In the genomic region with DNA sequence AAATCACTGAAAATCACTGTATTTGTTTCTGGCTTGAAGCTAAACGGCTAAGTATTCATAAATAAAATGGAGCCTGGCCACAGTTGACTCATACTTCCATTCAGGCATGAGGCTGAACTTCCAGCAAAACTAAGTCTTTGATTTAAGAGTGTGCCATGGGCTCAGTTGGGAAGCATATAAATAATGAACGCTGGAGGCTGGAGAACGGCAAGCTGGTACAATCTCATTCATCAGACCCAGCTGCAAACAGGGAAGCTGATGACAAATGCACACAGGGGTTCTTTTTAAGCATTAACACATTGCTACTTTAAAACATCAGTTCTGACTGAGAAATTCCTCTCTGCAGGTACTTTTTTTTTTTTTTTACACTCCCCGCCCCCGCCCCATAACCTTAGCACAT, we compare ENCODE assay signal across 26 mouse cellular contexts. TPM values are rescaled to one million over a fixed set of nuclear protein-coding genes. Genes with fewer than 3 reads are reported as not detected.
A peak's percentile ranks its signal among the peaks of the same experiment; 100 is the strongest.
DNase-seq lines count a peak whose midpoint lies in the region; ATAC-seq lines count a peak whose summit lies in the region.
"Had no signal": no experiment of that assay in that cellular context is flagged by ENCODE, and none has a peak within 500 bp of the region (broad histone marks: within the 10 kb centered on the region; RNA-seq: fewer than 3 reads in every experiment).

No protein-coding gene starts in this region.

- no peaks in the 10 kb centered on the region for H3K27me3 ChIP-seq in hindbrain, embryonic 14.5 days (ENCODE audit: control insufficient read depth, insufficient read depth, low read length)
- H3K27me3 ChIP-seq in hindbrain, embryonic 11.5 days (ENCODE audit: control insufficient read depth, insufficient read depth, low read length), result no peaks in the 10 kb centered on the region
- no peaks in the 10 kb centered on the region for H3K27me3 ChIP-seq in limb, embryonic 11.5 days (ENCODE audit: control insufficient read depth, insufficient read depth, low read length)
- H3K27me3 ChIP-seq: forebrain, embryonic 15.5 days; heart, embryonic 13.5 days; limb, embryonic 15.5 days; Patski had no signal

- DNase-seq in hindbrain, embryonic 14.5 days (ENCODE audit: low spot score), result peak; percentile 40
- DNase-seq in hindbrain, embryonic 11.5 days (ENCODE audit: low spot score), result no peak
- DNase-seq in retina, embryonic 14.5 days (ENCODE audit: low spot score), result peak; percentile 34
- no peak for DNase-seq in retina, postnatal 1 day
- DNase-seq in limb, embryonic 11.5 days (ENCODE audit: low spot score), result peak; percentile 36
- DNase-seq in yolk sac, embryonic 10.5 days (ENCODE audit: low spot score), result no peak
- no peak for DNase-seq in kidney, postnatal 14 days
- DNase-seq: adrenal gland, postnatal 36 days; cerebellum, adult 11-12 months; cerebellum, postnatal 10 days; gastrocnemius, postnatal 14 days; kidney, adult 18-20 months; layer of hippocampus, adult 9-11 months; lung, embryonic 14.5 days; thymus, postnatal 4 days had no signal

- no peak for ATAC-seq in hindbrain, embryonic 14.5 days (ENCODE audit: low FRiP score)
- ATAC-seq in hindbrain, embryonic 11.5 days (ENCODE audit: low FRiP score), result no peak
- no peak for ATAC-seq in limb, embryonic 11.5 days (ENCODE audit: insufficient number of reproducible peaks, low FRiP score, low TSS enrichment, low read depth)
- ATAC-seq: CD4-positive, CD25-positive, alpha-beta regulatory T cell, adult 4 months; forebrain, embryonic 15.5 days; midbrain, embryonic 16.5 days; Patski had no signal

- 74% methylated on average over 5 of the region's 5 CpGs for WGBS in hindbrain, embryonic 14.5 days
- 75% methylated on average over 5 of the region's 5 CpGs for WGBS in hindbrain, embryonic 11.5 days
- 32% methylated on average over 5 of the region's 5 CpGs for WGBS in limb, embryonic 11.5 days

- no peak overlapping the region for H3K4me3 ChIP-seq in hindbrain, embryonic 14.5 days (replicated peaks; ENCODE audit: low read length)
- no peak overlapping the region for H3K4me3 ChIP-seq in hindbrain, embryonic 11.5 days (ENCODE audit: low read depth, low read length)
- H3K4me3 ChIP-seq in limb, embryonic 11.5 days (ENCODE audit: low read depth, low read length), result no peak overlapping the region
- H3K4me3 ChIP-seq: embryonic facial prominence, embryonic 10.5 days; forebrain, embryonic 15.5 days; heart, embryonic 13.5 days; limb, embryonic 15.5 days had no signal

- H3K4me2 ChIP-seq in hindbrain, embryonic 14.5 days (replicated peaks), result no peak overlapping the region
- no peak overlapping the region for H3K4me2 ChIP-seq in hindbrain, embryonic 11.5 days (replicated peaks; ENCODE audit: low read depth, low read length)
- no peak overlapping the region for H3K4me2 ChIP-seq in limb, embryonic 11.5 days (ENCODE audit: low read depth, severe bottlenecking)
- H3K4me2 ChIP-seq: forebrain, embryonic 15.5 days; heart, embryonic 13.5 days; limb, embryonic 15.5 days; lung, embryonic 14.5 days had no signal

- no peak overlapping the region for H3K9ac ChIP-seq in hindbrain, embryonic 14.5 days
- H3K9ac ChIP-seq in hindbrain, embryonic 11.5 days (ENCODE audit: low read depth, low read length), result no peak overlapping the region
- no peak overlapping the region for H3K9ac ChIP-seq in limb, embryonic 11.5 days (ENCODE audit: low read length)
- H3K9ac ChIP-seq: forebrain, embryonic 15.5 days; heart, embryonic 13.5 days; limb, embryonic 15.5 days; liver, embryonic 14.5 days; lung, embryonic 14.5 days had no signal

- no peak overlapping the region for H3K27ac ChIP-seq in hindbrain, embryonic 14.5 days
- no peak overlapping the region for H3K27ac ChIP-seq in hindbrain, embryonic 11.5 days (ENCODE audit: low read depth, low read length)
- no peak overlapping the region for H3K27ac ChIP-seq in limb, embryonic 11.5 days (replicated peaks; ENCODE audit: low read depth, low read length)
- H3K27ac ChIP-seq: embryonic facial prominence, embryonic 10.5 days; forebrain, embryonic 15.5 days; heart, embryonic 13.5 days; limb, embryonic 15.5 days; liver, embryonic 14.5 days had no signal

- H3K9me3 ChIP-seq in hindbrain, embryonic 14.5 days (ENCODE audit: control insufficient read depth, low read length), result no peaks in the 10 kb centered on the region
- H3K9me3 ChIP-seq in hindbrain, embryonic 11.5 days (ENCODE audit: control insufficient read depth, low read length), result no peaks in the 10 kb centered on the region
- H3K9me3 ChIP-seq in limb, embryonic 11.5 days (ENCODE audit: control insufficient read depth, low read length), result no peaks in the 10 kb centered on the region
- H3K9me3 ChIP-seq: forebrain, embryonic 15.5 days; limb, embryonic 15.5 days had no signal

- H3K4me1 ChIP-seq in hindbrain, embryonic 14.5 days (replicated peaks; ENCODE audit: control insufficient read depth, insufficient read depth, low read length), result no peaks in the 10 kb centered on the region
- H3K4me1 ChIP-seq in hindbrain, embryonic 11.5 days (replicated peaks; ENCODE audit: control insufficient read depth, insufficient read depth, low read length), result no peaks in the 10 kb centered on the region
- no peaks in the 10 kb centered on the region for H3K4me1 ChIP-seq in limb, embryonic 11.5 days (ENCODE audit: control insufficient read depth, insufficient read depth, low read length)
- H3K4me1 ChIP-seq: embryonic facial prominence, embryonic 10.5 days; forebrain, embryonic 15.5 days; heart, embryonic 13.5 days; limb, embryonic 15.5 days had no signal

- no peaks in the 10 kb centered on the region for H3K36me3 ChIP-seq in hindbrain, embryonic 14.5 days (replicated peaks; ENCODE audit: control insufficient read depth, insufficient read depth)
- no peaks in the 10 kb centered on the region for H3K36me3 ChIP-seq in hindbrain, embryonic 11.5 days (ENCODE audit: control insufficient read depth, insufficient read depth, low read length)
- no peaks in the 10 kb centered on the region for H3K36me3 ChIP-seq in limb, embryonic 11.5 days (ENCODE audit: control insufficient read depth, insufficient read depth, low read length)
- H3K36me3 ChIP-seq: embryonic facial prominence, embryonic 10.5 days; forebrain, embryonic 15.5 days; heart, embryonic 13.5 days; limb, embryonic 15.5 days had no signal

RNA-seq across cellular contexts. Expression of gene Gm7271, which starts 54.4 kb away (rescaled TPM):
- polyA plus RNA-seq in hindbrain, embryonic 14.5 days (2014; fragmentation: Nextera tagmentation; extraction: Ambion mirVana), result 0.61 TPM in 1 of 2 replicates, not detected in the other
- polyA plus RNA-seq in hindbrain, embryonic 11.5 days (2014; fragmentation: Nextera tagmentation; extraction: Ambion mirVana), result 1.6 and 7.1 TPM in 2 replicates
- not detected in 2 replicates for polyA plus RNA-seq in limb, embryonic 11.5 days (2014; fragmentation: Nextera tagmentation; extraction: Ambion mirVana)
- polyA plus RNA-seq: CD4-positive, CD25-positive, alpha-beta regulatory T cell, adult 4 months; forebrain, embryonic 15.5 days; heart, embryonic 13.5 days; kidney, embryonic 16.5 days; large intestine, adult 2 months; limb, embryonic 15.5 days; liver, embryonic 14.5 days; lung, embryonic 14.5 days; midbrain, embryonic 16.5 days; Patski; stomach, embryonic 14.5 days had no signal

Comparison
In these comparisons a context has a peak if more than half of its experiments do, and no peak if none do; other contexts are left out.
1. DNase-seq: peak in hindbrain, embryonic 14.5 days (single experiment), retina, embryonic 14.5 days (single experiment) and limb, embryonic 11.5 days (single experiment); none in hindbrain, embryonic 11.5 days (single experiment), retina, postnatal 1 day (single experiment), yolk sac, embryonic 10.5 days (single experiment) and kidney, postnatal 14 days (single experiment).